Mouse (Mus musculus) layer of hippocampus, adult 18-20 months (tissue): ENCODE data around the gene Itga7. TPM values are rescaled to one million over a fixed set of nuclear protein-coding genes. Genes with fewer than 3 reads are reported as not detected.

Source experiments
- DNase-seq, 2 experiments: peaks; one replicate each; pipeline ENCODE4 v3.0.0; 2022; ENCODE audit warnings: low spot score in 2 of 2
- long read RNA-seq: library from polyadenylated mRNA; stranded (forward); transcript quantifications from one replicate; pipeline ENCODE4 v2.0.0, GENCODE M21; 2021
- total RNA-seq, 2 experiments: library from RNA; stranded (reverse); gene quantifications; 2 replicates each; pipeline ENCODE4 v1.2.3; 2021

The Itga7 gene
- 10 to 100 TPM; 29.7 to 30.0 TPM for total RNA-seq
- long read RNA-seq, full-length matches to known transcripts, result 11 of 24 reads
- long read RNA-seq, partial matches to known transcripts, result 4 of 24 reads
- long read RNA-seq, other reads (novel, unspliced or antisense), result 9 of 24 reads

- no peak for DNase-seq
Measured at GRCm38 (mm10) chr10:128933574-128933973, at the start of gene Itga7. Itga7 (plus strand) TSS chr10:128933818.

DNA sequence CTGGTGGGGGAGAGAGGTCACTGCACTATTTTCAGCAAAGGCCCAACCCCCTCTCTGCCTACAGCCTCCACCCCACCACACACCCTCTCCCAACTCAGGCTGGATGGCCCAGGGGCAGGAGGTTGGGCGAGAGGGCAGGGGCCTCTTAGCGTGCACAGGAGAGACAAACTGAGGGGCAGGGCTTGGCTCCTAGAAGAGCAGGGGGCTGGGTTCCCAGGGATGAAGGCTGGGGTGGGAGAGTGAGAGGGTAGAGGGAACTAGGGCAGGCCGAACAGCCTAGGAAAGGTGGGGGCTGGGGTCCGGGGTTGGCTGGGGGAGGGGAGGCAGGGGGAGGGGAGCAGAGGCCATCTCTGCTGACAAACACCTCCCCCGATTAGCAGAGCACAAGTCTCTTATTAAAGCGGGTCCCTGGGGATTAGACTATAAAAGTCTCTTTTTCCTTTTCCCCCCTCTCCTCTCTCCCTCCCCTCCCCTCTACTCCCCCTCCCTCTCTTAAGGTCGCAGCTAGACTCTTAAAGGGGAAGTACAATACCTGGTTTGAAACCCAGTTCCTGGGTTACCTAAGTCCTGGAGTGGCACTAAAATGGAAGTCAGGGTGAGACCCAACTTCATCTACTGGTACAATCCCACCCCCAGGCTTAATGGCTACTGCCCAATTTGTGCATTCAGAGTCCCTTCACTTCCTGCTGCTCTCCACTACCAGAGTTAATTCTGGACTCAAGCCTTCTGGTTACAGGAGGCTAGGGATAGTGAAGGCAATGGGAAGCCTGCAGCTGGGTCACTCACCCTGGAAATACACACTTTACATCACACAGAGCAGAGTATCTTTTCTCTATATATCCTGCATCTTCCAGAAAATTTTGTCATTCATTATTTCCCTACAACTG is 44.4 kb upstream of the Itga7 start:
- no peak for DNase-seq

DNA sequence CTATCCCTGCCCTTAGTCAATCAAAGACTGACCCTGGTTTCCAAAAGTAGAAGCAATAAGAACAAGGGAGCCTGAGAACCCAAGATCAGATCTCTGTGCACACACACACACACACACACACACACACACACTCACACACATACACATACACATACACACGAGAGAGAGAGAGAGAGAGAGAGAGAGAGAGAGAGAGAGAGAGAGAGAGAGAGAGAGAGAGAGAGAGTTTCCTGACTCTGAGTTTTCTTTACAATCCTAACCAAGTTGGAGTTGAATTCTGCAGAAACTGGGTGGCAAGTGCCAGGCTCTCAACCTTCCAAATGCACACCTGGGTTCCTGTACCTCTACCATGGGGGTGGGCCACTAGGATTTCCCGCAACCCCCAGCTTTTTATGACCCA is 43.8 kb upstream of the Itga7 start:
- DNase-seq, result no peak

GRCm38 (mm10) chr10:128890383-128891295 is 43.0 kb upstream of the Itga7 start:
- no peak for DNase-seq

GRCm38 (mm10) chr10:128891296-128892094 is 42.1 kb upstream of the Itga7 start, which contains the start of gene Gdf11:
Gdf11 (minus strand) TSS chr10:128891718.
- peak in 1 of 2 experiments; percentile 61 for DNase-seq

- no peak for DNase-seq
Measured at GRCm38 (mm10) chr10:128892246-128892645, 41.4 kb upstream of the Itga7 start.

DNA sequence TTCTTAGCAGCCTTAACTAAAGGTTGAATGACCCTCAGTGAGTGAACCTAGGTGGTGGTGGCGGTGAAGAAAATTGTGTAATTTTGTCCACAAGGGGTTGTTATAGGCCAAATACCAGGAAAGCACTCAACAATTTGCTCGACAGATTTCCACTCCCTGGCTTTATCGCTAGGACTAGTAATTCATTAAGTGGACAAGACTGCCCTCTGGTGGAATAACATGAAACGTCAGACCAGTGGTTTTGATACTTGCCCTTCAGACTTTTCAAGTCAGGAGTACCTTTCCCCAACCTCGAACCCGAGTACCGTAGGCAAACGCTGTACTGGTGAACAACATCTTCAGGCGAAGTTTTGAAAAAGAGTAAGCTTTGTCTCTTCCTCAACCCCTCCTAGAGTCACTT is 38.2 kb upstream of the Itga7 start:
- DNase-seq, result peak; percentile 63 to 94

- DNase-seq, result peak in 1 of 2 experiments; percentile 71
Measured at GRCm38 (mm10) chr10:128895952-128896693, 37.5 kb upstream of the Itga7 start.

GRCm38 (mm10) chr10:128896807-128897206 is 36.8 kb upstream of the Itga7 start:
- DNase-seq, result no peak

- DNase-seq, result peak in 1 of 2 experiments; percentile 62
Measured at GRCm38 (mm10) chr10:128897501-128897900, 36.1 kb upstream of the Itga7 start.

DNA sequence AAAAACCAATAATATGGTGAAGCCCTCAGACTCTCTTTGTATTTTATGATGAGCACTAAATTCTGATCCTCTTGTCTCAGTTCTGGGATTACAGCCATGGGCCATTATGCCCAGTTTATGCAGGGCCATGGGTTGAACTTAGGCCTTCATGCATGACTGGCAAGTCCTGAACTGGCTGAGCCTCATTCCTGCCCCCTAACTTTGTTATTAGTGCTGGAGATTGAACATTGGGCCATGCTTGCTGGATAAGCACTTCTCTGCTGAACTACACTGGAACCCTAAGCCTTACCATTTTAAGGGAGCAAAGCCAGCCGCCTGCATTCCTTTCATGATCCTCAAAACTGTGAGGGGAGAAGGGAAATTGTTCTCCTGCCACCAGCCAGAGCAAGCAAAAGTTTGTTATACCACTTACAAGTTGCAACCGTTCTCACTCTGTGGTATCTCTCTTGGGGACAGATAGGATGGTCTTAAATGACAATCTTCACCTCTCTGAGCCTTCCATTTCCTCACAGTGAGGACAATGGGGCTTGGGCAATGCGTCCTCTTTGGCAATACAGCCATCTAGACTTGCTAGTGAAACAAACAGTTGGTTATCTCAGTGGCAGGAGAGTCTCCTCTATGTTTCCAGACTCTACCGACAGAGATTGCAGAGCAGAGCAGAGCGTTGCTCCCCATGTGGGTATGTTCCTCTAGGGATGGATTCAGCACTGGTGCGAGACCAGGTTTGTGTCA is 33.7 kb upstream of the Itga7 start:
- DNase-seq, result no peak

DNA sequence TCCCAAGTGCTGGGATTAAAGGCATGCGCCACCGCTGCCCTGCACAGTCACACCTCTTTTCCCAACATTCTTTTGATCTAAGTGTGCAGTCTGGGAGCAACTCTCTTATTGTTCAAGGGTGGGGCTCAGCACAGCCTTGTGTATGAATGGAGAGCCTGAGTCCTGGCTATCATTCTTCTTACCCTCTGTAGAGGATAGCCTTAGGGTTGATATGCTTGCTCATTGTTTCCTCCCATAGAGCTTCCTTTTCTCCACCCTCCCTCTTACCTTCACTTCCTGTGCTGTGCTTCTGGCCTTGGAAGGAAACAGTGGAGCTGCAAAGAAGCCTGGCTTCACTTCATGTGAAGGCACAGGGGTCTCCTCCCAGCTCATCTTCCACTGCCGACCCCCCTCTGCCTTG is 32.9 kb upstream of the Itga7 start, which contains the start of gene Cd63:
TSS of gene Cd63 (plus strand) at position 292 of the 400 bp plus-strand sequence.
- no peak for DNase-seq

GRCm38 (mm10) chr10:128901409-128901808 is 32.2 kb upstream of the Itga7 start:
- no peak for DNase-seq

GRCm38 (mm10) chr10:128902409-128902988 is 31.1 kb upstream of the Itga7 start:
- no peak for DNase-seq

GRCm38 (mm10) chr10:128904812-128905211 is 28.8 kb upstream of the Itga7 start:
- no peak for DNase-seq

DNA sequence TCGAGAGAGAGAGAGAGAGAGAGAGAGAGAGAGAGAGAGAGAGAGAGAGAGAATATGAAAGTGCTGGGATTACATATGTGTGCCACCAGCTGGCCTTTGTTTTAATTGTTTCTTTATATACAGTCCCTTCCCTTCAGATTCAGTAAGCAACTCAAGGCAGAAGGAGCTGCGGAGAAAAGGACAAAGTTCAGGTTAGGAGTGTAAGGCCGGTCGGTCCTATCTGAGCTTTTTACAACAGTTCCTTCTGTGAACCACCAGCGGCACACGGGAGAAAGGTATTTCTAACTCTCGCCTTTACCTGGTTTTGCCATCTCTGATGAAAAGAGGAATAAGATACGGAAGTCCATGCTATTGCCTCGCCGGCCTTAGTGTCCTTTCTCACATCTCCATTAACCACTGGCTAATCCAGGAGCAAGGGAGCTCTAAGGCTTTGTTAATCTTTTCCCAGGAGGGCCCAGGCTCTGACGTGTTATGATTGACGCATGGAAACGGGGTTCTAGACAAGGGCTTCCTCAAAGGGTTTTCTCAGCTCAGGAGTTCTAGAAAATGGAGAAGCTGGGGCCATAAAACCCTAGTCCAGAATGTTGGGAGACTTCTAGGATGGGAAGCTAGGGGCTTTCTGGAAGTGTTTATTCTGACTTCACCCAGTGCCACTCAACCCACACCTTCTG is 24.7 kb upstream of the Itga7 start:
- DNase-seq, result no peak

DNA sequence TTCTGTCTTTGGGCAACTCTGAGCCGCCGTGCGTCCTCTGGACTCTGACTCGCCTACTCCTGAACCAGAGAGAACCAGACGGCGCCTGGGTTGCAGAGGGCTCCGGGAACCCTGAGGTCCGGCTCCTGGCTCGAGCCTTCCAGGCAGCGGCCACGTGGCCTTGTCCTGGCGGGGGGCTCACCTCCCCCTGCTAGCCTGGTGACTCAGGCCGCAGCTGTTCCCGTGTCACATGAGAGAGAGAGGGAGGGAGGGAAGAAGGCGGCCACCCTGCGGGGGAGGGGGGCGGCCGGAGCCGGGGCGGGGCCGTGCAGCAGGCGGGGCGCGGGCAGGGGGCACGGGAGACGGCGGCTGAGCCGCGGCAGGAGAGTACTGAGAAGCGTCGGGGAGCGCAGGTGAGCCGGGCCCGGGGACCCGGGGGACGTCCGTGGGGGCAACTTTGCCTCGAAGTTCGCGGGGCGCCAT is 24.0 kb upstream of the Itga7 start:
- peak; percentile 61 to 75 for DNase-seq
